Mouse (Mus musculus): ENCODE measurements at regions not wholly inside any gene's neighbourhood (a gene's known extent, or its start where the extent isn't known, plus 50 kb on each side); places are given as distances from the start of the nearest gene placed in this dataset.

DNA sequence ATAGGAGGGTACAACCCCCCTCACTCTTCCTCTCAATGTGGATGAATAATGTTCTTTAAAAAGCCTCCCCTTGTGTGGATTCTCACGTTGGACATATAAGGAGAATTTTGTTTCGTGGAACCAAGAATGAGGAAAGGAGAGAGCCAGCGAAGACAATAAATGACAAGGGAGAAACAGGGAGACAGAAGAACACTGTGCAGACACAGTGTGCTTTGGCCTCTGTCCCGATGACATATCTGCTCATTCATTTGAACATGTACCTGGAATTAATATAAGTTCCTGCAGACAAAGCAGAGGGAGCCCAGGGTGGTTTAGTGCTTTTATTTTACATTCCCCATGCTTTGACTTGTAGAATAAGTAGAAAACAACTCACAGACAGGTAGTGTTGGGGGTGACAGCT is 370.3 kb upstream of the Smarca2 start:
- no peaks in the 10 kb centered on the region for H3K27me3 ChIP-seq (ENCODE audit: control insufficient read depth in 1 of 2, insufficient read depth in 2 of 2, low read length in 2 of 2)
- no peaks in the 10 kb centered on the region for H3K79me2 ChIP-seq (ENCODE audit: control insufficient read depth, insufficient read depth, low read length, poor library complexity)
- H3K36me3 ChIP-seq (ENCODE audit: control insufficient read depth in 1 of 2, insufficient read depth in 2 of 2, low read length in 2 of 2), result no peaks in the 10 kb centered on the region
- H3K9ac ChIP-seq (ENCODE audit: control insufficient read depth, low read depth, low read length, poor library complexity, severe bottlenecking), result no peak overlapping the region
- TF ChIP-seq MAFK (IDR thresholded peaks at IDR 0.05; ENCODE audit: borderline replicate concordance, low read depth, low read length) (no peak), RCOR1 (IDR thresholded peaks at IDR 0.05; ENCODE audit: low read depth, low read length) (no peak), ZMIZ1 (IDR thresholded peaks at IDR 0.05; ENCODE audit: low read depth, low read length) (no peak), UBTF (IDR thresholded peaks at IDR 0.05; ENCODE audit: borderline replicate concordance, insufficient read depth, low read depth, low read length) (no peak), TBP (IDR thresholded peaks at IDR 0.05; ENCODE audit: low read depth, low read length) (no peak), ELF1 (IDR thresholded peaks at IDR 0.05; ENCODE audit: low read depth, low read length) (no peak), NRF1 (IDR thresholded peaks at IDR 0.05; ENCODE audit: insufficient read depth, low read depth, low read length, poor library complexity, severe bottlenecking) (no peak), GABPA (IDR thresholded peaks at IDR 0.05; ENCODE audit: low read depth, low read length) (no peak), USF2 (IDR thresholded peaks at IDR 0.05; ENCODE audit: borderline replicate concordance in 1 of 2, insufficient read depth in 1 of 2, low read depth in 1 of 2, low read length in 2 of 2) (no peak), ZNF384 (IDR thresholded peaks at IDR 0.05; ENCODE audit: low read depth, low read length) (no peak), ZKSCAN1 (IDR thresholded peaks at IDR 0.05; ENCODE audit: low read depth, low read length) (no peak), BHLHE40 (IDR thresholded peaks at IDR 0.05; ENCODE audit: borderline replicate concordance, low read depth, low read length) (no peak), RAD21 (IDR thresholded peaks at IDR 0.05; ENCODE audit: low read depth, low read length) (no peak), ETS1 (IDR thresholded peaks at IDR 0.05; ENCODE audit: low read depth, low read length) (no peak)
- no peaks in the 10 kb centered on the region for H3K4me1 ChIP-seq (ENCODE audit: control insufficient read depth in 1 of 2, insufficient read depth in 2 of 2, low read length in 2 of 2)
- H3K9me3 ChIP-seq (replicated peaks; ENCODE audit: insufficient read depth, low read length), result no peaks in the 10 kb centered on the region
- no peak for DNase-seq (ENCODE audit: low read depth, low spot score)
- no peak overlapping the region for H3K27ac ChIP-seq (ENCODE audit: control insufficient read depth, low read depth, low read length)
- no peak overlapping the region for H3K4me3 ChIP-seq (ENCODE audit: control insufficient read depth in 1 of 2, insufficient read depth in 1 of 2, low read depth in 2 of 2, low read length in 2 of 2)

DNA sequence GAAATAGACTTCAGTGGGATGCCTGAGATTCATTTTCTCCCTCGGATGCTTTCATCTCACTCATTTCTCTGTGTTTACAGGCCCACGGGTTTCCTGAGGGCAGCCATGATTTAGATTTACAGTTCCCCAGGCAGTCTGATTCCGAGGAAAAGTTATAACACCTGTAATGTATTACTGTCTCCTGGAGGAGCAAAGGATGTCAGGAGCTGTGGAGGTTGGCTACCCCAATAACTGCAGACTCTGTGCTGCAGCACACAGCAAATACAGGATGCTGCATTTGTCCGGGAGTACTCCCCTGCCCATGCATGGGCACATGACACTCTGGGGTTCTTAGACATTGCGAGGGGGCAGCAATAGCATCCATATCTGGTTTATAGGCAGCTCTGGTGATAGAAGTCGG is 360.8 kb upstream of the Smarca2 start:
- no peaks in the 10 kb centered on the region for H3K27me3 ChIP-seq (ENCODE audit: control insufficient read depth in 1 of 2, insufficient read depth in 2 of 2, low read length in 2 of 2)
- H3K36me3 ChIP-seq (ENCODE audit: control insufficient read depth in 1 of 2, insufficient read depth in 2 of 2, low read length in 2 of 2), result no peaks in the 10 kb centered on the region
- DNase-seq (ENCODE audit: low read depth, low spot score), result no peak
- no peak for TF ChIP-seq MAFK (IDR thresholded peaks at IDR 0.05; ENCODE audit: borderline replicate concordance, low read depth, low read length)
- no peak for TF ChIP-seq EP300 (IDR thresholded peaks at IDR 0.05; ENCODE audit: low read depth in 1 of 2, low read length in 2 of 2)
- TF ChIP-seq MXI1 (IDR thresholded peaks at IDR 0.05; ENCODE audit: low read depth, low read length), result no peak
- TF ChIP-seq NELFE (IDR thresholded peaks at IDR 0.05; ENCODE audit: low read depth, low read length), result no peak
- no peak for TF ChIP-seq TBP (IDR thresholded peaks at IDR 0.05; ENCODE audit: low read depth, low read length)
- TF ChIP-seq MYB (IDR thresholded peaks at IDR 0.05; ENCODE audit: low read depth, low read length), result no peak
- TF ChIP-seq BHLHE40 (IDR thresholded peaks at IDR 0.05; ENCODE audit: borderline replicate concordance, low read depth, low read length), result no peak
- TF ChIP-seq MAX (IDR thresholded peaks at IDR 0.05; ENCODE audit: low read length), result no peak
- no peak for TF ChIP-seq RAD21 (IDR thresholded peaks at IDR 0.05; ENCODE audit: low read depth, low read length)
- no peak for TF ChIP-seq POLR2A (IDR thresholded peaks at IDR 0.05; ENCODE audit: control insufficient read depth in 1 of 2, insufficient read depth in 1 of 2, low read depth in 1 of 2, low read length in 2 of 2, poor library complexity in 1 of 2)
- TF ChIP-seq UBTF (IDR thresholded peaks at IDR 0.05; ENCODE audit: borderline replicate concordance, insufficient read depth, low read depth, low read length), result no peak
- no peak for TF ChIP-seq CHD1 (IDR thresholded peaks at IDR 0.05; ENCODE audit: low read depth, low read length)
- no peak for TF ChIP-seq MAZ (IDR thresholded peaks at IDR 0.05; ENCODE audit: low read depth, low read length)
- no peak for TF ChIP-seq CHD2 (IDR thresholded peaks at IDR 0.05; ENCODE audit: low read length)
- TF ChIP-seq ZNF384 (IDR thresholded peaks at IDR 0.05; ENCODE audit: low read depth, low read length), result no peak
- no peak for TF ChIP-seq GABPA (IDR thresholded peaks at IDR 0.05; ENCODE audit: low read depth, low read length)
- TF ChIP-seq GATA1 (IDR thresholded peaks at IDR 0.05; ENCODE audit: low read depth, low read length), result no peak
- no peak for TF ChIP-seq SIN3A (IDR thresholded peaks at IDR 0.05; ENCODE audit: low read length)
- no peak overlapping the region for H3K27ac ChIP-seq (ENCODE audit: control insufficient read depth, low read depth, low read length)
- no peaks in the 10 kb centered on the region for H3K9me3 ChIP-seq (replicated peaks; ENCODE audit: insufficient read depth, low read length)
- no peaks in the 10 kb centered on the region for H3K79me2 ChIP-seq (ENCODE audit: control insufficient read depth, insufficient read depth, low read length, poor library complexity)
- no peaks in the 10 kb centered on the region for H3K4me1 ChIP-seq (ENCODE audit: control insufficient read depth in 1 of 2, insufficient read depth in 2 of 2, low read length in 2 of 2)
- H3K9ac ChIP-seq (ENCODE audit: control insufficient read depth, low read depth, low read length, poor library complexity, severe bottlenecking), result no peak overlapping the region
- H3K4me3 ChIP-seq (ENCODE audit: control insufficient read depth in 1 of 2, insufficient read depth in 1 of 2, low read depth in 2 of 2, low read length in 2 of 2), result no peak overlapping the region
